Mouse (Mus musculus): ENCODE measurements at regions not wholly inside any gene's neighbourhood (a gene's known extent, or its start where the extent isn't known, plus 50 kb on each side); places are given as distances from the start of the nearest gene placed in this dataset.

DNA sequence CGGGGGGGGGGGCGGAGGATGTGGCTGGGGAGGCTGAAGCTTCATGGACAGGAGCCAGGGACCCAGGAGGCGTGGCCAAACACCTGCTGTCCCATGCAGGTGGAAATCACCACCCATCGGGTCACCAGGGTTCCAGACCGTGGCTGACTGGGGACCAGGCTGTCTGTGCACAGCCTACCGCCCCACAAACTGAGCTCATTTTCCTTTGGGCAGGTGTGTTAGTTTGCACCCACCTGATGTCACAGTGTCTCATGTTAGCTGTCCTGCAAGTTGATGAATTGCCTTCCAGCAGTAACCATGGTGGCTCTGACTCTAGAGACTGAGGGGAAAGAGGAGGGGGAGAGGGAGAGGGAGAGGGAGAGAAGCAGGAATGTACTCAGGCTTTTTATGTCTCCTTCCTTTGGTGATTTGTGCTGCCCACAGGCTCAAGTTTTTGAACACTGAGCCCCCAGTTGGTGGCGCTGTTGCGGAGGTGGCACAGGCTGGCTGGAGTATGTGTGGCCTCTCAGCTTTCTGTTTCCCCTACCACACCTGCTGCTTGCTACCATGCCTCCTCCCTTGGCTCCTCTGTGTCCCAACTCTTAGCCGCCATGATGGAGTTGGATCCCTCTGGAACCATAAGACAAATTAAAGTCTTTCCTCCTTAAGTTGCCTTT is 107.8 kb upstream of the Man2a1 start:
- peak in 1 of 2 experiments; percentile 22 for DNase-seq
- intact Hi-C loops (cut with DNase I): loop anchor here (10.0 kb wide), 1 partner anchor 762 kb away; no protein-coding TSS in a partner anchor

DNA sequence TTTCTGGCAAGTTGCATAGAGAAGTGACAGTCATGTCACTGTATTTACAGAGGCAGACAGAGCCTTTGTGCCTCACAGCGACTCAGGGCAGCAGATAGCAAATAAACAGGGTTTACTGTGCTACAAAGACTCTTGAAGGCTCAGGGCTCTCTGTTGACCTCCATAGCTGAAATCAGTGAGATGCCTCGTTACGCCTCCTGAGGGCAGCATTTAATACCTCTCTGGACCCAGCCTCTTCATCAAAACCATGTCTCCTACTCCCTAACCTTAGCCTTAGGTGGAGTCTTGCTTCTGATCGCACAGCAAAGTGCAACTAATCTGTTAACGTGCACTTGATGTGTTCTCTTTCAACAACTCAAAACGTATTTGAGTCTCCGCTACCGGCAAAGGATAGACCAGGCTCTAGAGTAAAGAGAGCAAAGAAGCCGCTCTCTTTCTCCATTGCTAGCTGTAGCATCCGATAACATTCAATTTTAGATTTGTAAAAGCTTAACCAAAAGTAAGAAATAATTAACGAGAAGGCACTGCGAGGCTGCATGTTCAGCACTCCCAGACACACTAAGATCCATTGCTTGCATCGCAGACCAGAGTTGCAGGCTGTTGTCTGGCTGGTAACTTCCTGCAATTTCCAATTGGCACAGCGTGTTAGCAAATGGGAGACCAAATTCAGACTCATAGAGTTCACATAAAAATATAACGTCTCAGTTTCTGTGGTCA is 101.1 kb upstream of the Man2a1 start:
- DNase-seq: peak; percentile 21 to 46
- intact Hi-C loops (cut with DNase I): loop anchor here (1.0 to 10.0 kb wide), 2 partner anchors 101 to 755 kb away; partner anchors contain the start of gene Man2a1

DNA sequence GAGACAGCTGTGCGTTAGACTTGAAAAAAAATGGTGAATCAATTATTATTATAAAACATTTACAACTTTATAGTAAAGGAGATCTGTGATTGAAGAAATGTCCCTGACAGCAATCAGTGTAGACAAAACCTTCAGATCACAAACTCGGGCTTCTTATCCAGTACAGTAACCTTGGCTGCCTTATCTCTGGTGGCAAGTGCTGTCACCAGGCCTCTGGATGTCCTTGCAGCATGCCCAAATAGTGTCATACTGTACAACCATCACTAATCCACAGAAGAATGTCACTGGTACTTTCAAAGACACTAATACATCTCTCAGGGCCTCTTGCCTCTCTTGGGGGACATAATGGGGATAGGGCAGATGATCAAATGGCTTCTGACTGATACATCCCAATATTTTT is 98.2 kb upstream of the Man2a1 start:
- intact Hi-C loops (cut with DNase I): loop anchor here (5.0 kb wide), 1 partner anchor 370 kb away; no protein-coding TSS in a partner anchor
- DNase-seq: no peak

DNA sequence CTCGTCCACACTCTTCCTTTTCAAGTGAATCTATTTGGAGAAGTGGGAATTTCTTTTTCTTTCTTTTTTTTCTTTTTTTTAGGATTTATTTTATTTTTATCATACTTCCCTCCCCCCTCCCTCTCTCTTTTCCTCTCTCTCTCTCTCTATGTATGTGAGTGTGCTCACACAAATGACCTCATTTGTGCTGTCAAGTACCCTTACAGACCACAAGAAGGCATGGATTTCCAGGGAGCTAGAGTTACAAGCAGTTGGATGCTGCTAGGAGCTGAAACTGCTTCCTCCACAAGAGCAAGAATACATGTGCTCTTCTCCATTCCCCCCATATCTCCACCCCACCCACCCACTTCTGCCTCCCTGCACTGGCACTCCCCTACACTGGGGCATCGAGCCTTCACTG is 94.6 kb upstream of the Man2a1 start:
- intact Hi-C loops (cut with DNase I): no loop called here
- no peak for DNase-seq

DNA sequence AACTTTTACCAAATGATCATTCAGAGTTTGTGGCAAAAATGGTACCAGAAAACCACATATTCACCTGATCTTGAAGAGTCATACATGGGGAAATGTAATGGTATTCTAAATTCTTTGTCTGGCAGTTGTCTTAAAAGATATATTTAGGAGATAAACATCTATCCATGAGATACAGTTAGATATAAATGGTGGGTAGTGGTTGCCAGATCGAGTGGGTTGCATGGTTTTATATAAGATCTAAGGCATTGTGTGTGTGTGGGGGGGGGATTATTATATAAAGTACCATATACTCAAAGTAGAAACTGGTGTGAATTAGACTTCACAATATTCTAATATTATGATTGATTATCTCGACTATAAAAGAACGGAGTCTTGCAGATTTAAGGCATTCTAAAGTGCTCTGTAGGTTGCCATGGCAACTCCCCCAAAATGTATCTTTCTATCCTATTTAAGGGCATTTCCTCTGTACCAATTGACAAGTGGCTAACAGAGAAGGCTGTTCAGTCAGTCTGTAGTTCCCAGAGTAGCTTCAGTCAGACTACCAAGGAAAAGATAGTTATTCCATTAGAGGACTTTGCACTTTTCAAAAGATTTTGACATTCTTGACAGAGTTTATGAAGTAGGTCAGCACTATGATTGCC is 89.3 kb upstream of the Man2a1 start:
- no peak for DNase-seq
- intact Hi-C loops (cut with DNase I): no loop called here

DNA sequence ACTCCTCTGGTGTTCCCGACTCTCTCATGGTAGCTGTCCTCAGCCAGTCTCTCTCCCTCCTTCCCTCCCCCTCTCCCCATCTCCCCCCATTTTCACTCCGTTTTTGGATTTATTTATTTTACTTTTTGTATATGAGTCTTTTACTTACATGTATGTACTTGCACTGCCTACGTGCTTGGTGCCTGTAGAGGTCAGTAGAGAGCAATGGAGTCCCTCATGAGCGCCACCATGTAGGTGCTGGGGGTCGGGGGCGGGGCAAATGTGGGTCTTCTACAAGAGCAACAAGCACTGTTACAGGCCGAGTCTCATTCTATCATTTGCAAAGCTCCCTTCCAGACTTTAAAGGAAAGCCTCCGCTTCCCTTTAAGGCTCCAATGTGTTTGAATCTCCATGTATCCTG is 78.3 kb upstream of the Man2a1 start:
- DNase-seq: no peak
- intact Hi-C loops (cut with DNase I): no loop called here

DNA sequence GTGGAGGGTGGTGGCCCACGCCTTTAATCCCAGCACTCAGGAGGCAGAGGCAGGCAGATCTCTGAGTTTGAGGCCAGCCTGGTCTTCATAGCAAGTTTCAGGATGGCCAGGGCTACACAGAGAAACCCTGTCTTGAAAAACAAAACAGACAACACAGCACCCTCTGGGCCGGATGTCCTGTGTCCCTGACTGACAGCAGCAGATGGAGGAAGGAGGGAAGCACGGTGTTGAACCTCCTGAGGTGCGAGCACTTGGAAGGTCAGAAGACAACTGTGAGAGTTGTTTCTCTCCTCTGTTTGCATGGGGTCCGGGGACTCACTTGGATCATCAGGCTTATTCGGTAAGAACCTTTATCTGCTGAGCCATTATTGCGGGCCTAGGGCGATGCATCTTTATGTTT is 76.6 kb upstream of the Man2a1 start:
- intact Hi-C loops (cut with DNase I): no loop called here
- DNase-seq: no peak

DNA sequence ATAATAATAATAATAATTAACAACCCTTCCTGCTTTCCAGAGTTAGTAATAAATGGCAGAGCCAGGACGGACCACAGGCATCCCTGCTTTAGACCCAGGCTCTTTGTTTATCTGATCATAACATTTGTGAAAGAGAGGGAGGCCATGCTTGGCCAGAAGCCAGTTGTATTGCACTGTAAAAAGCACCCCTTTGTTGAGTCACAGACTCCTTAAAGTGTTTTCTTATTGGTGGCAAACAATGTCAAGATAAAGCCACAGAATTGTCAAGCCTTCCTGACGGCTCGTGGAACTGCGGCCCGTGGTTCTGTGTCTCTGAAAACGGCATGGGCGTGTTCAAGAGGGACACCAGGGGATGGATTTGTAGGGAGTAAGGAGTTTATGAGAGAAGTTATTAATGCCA is 72.7 kb upstream of the Man2a1 start:
- intact Hi-C loops (cut with DNase I): no loop called here
- DNase-seq: no peak

DNA sequence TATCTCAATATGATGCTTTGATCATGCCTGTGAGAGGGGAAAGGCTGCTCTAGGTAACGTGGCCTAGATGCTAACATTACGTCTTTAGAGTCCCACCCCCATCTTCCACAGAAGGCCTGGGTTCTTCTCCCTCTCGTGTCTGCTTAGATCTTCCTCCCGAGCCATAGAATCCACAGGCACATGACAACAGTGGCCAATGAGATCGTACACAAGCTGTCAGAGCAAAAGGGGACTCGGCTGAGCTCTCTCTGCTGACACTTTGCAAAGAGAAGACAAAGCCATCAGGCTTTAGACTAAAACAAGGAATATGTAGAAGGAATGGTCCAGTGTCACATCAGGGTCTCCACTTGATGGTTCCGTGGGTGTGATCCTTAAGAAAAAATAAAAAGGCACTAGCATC is 72.1 kb upstream of the Man2a1 start:
- no peak for DNase-seq
- intact Hi-C loops (cut with DNase I): no loop called here

DNA sequence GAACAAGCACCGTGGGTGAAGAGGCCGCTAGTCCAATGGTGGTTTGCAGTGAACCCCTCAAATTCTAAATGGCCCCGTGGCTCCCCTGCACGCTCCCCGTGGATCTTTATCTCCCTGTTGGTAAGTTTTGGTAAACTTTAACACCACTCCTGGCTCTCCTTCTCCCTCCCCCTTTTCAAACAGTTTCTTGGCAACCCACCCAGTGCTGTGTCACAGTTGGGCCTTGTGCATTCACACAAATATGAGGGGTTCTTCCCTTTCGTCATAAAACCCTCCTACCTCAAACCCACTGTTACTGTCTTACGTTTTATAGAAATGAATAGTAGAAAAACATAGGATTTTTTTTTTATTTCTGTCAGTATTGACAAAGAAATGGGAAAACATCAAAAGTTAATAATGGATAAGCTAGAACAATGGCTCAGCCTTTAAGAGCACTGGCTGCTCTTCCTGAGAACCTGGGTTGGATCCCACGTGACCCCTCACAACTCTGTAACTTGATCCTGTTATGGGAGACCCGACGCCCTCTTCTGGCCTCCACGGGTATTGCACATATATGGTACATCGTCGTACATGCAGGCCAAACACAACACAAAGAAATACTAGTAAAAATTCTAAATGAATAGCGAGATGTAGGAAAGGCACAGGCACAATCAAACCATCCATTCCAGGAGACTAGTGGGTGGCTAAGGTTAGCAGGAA is 71.1 kb upstream of the Man2a1 start:
- intact Hi-C loops (cut with DNase I): no loop called here
- no peak for DNase-seq

DNA sequence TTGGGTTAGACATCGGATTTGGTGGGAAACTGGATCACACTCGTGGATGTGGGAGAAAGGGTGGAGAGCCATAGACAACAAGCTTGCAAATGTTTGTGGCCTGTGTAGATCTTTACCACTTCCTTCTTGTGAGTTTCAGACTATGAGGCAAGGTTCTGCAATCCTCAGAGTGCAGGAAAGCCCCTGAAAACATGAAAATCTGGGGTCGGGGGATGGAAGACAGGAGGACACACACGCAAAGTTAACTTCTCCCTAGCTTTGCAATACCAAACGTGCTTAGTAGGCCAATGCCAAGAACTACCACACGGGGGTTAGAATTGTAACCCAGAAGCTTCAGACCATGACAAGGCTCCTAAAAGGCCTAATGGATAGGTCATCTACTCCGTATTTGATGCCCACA is 69.4 kb upstream of the Man2a1 start:
- no peak for DNase-seq
- intact Hi-C loops (cut with DNase I): no loop called here

DNA sequence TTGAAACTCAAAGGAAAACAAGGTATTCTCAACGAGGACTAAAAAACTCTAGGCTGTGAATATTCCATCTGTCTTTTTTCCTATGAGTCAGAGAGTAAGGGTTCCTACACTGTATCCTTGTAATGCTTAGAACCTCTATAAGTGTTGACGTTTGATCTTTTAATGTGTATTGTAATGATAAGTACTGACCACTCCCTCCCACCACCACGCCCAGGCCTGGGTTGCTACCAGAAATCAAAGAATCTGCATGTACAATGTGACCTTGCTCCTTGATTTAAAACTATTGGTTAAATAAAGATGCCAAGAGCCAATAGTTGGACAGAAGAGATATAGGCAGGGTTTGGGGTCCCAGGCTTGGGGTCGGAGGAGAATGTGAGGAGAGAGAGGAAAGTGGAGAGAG is 66.2 kb upstream of the Man2a1 start:
- intact Hi-C loops (cut with DNase I): no loop called here

DNA sequence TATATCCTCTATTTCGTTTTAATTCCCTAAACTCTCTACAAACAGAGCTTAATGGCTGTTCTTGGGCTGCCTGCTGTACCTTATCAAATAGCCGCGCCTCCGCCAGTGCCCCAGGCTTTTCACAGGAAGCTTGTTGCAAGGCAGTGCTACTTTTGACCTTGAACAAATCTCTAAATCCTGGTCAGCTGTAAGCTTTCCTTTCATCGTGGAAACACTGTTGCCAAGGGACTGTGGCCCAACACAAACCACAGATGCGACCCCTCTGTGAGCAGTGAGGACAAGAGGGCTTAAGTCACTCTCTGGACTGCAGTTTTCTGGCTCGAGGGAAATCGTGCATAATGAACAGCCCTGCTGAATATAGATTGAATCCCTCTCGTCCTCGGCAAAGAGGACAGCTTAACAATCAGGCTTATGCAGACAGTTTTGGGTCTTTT is 62.0 kb upstream of the Man2a1 start:
- peak in 1 of 2 experiments; percentile 15 for DNase-seq
- intact Hi-C loops (cut with DNase I): no loop called here

More for the DNA sequence above, 66.2 kb upstream of the Man2a1 start:
- no peak for DNase-seq

DNA sequence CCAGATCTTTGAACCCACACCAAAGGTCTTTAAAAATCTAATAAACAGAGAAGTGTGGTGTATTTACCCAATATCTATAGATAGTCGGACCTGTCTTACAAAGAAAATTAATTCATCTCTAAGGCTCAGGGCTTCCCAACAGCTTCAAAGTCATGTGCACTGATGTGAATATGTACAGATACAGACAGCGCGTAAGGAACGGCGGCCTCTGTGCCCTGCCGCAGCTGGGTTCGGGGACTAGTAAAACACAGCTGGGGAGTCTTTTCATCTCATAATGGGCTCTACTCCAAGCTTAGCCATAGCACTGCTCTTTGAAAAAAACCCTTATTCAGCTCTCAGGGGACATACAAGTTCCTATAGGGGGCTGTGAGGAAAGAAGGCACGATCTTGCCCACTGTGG is 60.1 kb upstream of the Man2a1 start:
- no peak for DNase-seq
- intact Hi-C loops (cut with DNase I): no loop called here

DNA sequence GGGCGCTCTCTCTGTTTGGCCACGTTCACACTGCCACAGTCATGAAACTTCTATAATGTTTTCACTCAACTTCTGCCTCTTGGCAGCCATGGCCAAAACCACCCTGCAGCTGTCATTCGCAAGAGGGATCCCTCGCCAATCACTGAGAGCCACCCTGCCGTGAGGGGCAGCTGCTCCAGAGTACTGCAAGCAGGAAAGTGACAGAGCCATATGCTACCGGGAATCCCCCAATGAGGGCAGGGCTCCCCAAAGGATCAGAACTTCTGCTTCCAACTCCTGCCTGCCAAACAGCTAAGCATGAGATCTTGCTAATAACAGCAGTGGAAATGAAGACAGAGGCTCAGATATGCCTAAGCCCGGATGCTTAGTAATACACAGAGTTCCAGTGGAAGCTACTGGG is 52.0 kb upstream of the Man2a1 start:
- intact Hi-C loops (cut with DNase I): no loop called here
- no peak for DNase-seq

DNA sequence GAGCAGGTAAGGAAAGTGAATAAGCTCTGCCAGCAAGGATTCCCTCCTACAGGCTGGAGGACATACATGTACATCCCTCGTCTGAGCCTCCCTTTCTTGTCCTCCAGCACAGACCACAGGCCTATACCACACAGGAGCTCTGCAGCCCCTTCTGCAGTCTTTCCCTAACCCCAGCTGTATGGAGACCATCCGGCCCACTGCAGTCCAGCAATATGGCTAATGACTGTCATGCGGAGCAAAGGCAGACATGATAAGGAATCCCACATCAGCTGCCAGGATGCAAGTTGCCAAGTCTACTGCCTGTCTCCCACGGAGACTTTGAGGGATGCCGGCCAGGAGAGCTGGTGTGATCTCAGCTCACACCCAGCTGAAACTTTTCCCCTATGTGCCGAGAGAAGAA is 50.5 kb upstream of the Man2a1 start:
- DNase-seq: peak; percentile 6 to 20

More for the DNA sequence above, 50.5 kb upstream of the Man2a1 start:
- intact Hi-C loops (cut with DNase I): no loop called here

Small RNA genes in the stretch of these regions (microRNA-seq; reads per million reads assigned to microRNA genes)
- 0 reads per million in 2 experiments for gene Mir6420

All from heart, postnatal 14 days (tissue).